Mouse (Mus musculus) lung, embryonic 16.5 days (tissue): ENCODE measurements around the gene Vps50. TPM values are rescaled to one million over a fixed set of nuclear protein-coding genes. Genes with fewer than 3 reads are reported as not detected.
A peak's percentile ranks its signal among the peaks of the same experiment; 100 is the strongest.
"Not testable (repeated sequence)": the region's sequence is repeated elsewhere in the genome, so short reads cannot be mapped to it uniquely, and the experiment has no call there.

Source experiments
- ATAC-seq: fragments of 200-750 bp; cut with Nextera tagmentation; 2 replicates; pipeline ENCODE4 v1.8.0; 2017; ENCODE audit warnings: low read depth, mild to moderate bottlenecking, moderate library complexity
- H3K27ac ChIP-seq: fragments of 300-500 bp; sonication (generic); 2 replicates; pipeline ENCODE4 v1.5.1; 2014; ENCODE audit warnings: mild to moderate bottlenecking, control low read depth, low read length
- H3K27me3 ChIP-seq: fragments of 300-500 bp; sonication (generic); 2 replicates; pipeline ENCODE4 v1.6.1; 2014; ENCODE audit warnings: low read depth, low read length, mixed read lengths; ENCODE audit not compliant: control insufficient read depth, insufficient read depth
- H3K36me3 ChIP-seq: fragments of 300-500 bp; sonication (generic); 2 replicates; pipeline ENCODE4 v1.6.1; 2014; ENCODE audit warnings: low read length; ENCODE audit not compliant: control insufficient read depth, insufficient read depth
- H3K4me1 ChIP-seq: fragments of 300-500 bp; sonication (generic); replicated peaks from 2 replicates; pipeline ENCODE4 v1.6.1; 2014; ENCODE audit warnings: low read length, mixed read lengths; ENCODE audit not compliant: control insufficient read depth, insufficient read depth
- H3K4me2 ChIP-seq: fragments of 300-500 bp; sonication (generic); 2 replicates; pipeline ENCODE4 v1.6.1; 2014; ENCODE audit warnings: low read depth, low read length, control low read depth
- H3K4me3 ChIP-seq: fragments of 300-500 bp; sonication (generic); 2 replicates; pipeline ENCODE4 v1.5.1; 2014; ENCODE audit warnings: mild to moderate bottlenecking, low read length, control low read depth
- H3K9ac ChIP-seq: fragments of 300-500 bp; sonication (generic); 2 replicates; pipeline ENCODE4 v1.6.1; 2014; ENCODE audit warnings: low read length, control low read depth
- H3K9me3 ChIP-seq: fragments of 300-500 bp; sonication (generic); 2 replicates; pipeline ENCODE4 v1.6.1; 2016; ENCODE audit warnings: low read length; ENCODE audit not compliant: control insufficient read depth
- WGBS: fragments of 180-500 bp; shearing (Covaris S2); extraction: QIAGEN DNeasy Blood & Tissue Kit; methylation state at CpG from one replicate; pipeline ENCODE4 v1.1.7; 2014; 5-methylcytosine and 5-hydroxymethylcytosine counted together
- polyA plus RNA-seq: library from polyadenylated mRNA; unstranded; fragments of >200 nt; fragmentation: Nextera tagmentation; extraction: Ambion mirVana; gene quantifications from 2 replicates; pipeline ENCODE4 v1.2.1, GENCODE M21; 2015

The Vps50 gene
- polyA plus RNA-seq, 1 experiment from 2014 or later = 26.6 TPM

- H3K4me3 ChIP-seq = no peak overlapping the region
- H3K27ac ChIP-seq = no peak overlapping the region
- H3K9ac ChIP-seq = no peak overlapping the region
- no peaks in the 10 kb centered on the region for H3K27me3 ChIP-seq
- H3K4me1 ChIP-seq = no peaks in the 10 kb centered on the region
- H3K9me3 ChIP-seq = no peaks in the 10 kb centered on the region
- WGBS = 60% methylated on average over 3 of the region's 3 CpGs
- no peak for ATAC-seq
- no peaks in the 10 kb centered on the region for H3K36me3 ChIP-seq
- no peak overlapping the region for H3K4me2 ChIP-seq
Observed at GRCm38 (mm10) chr6:3481705-3482104, 16.5 kb upstream of the Vps50 start.

- Histone ChIP-seq H3K4me2 (no peak overlapping the region), H3K4me1 (no peaks in the 10 kb centered on the region), H3K4me3 (no peak overlapping the region), H3K9ac (no peak overlapping the region), H3K9me3 (no peaks in the 10 kb centered on the region), H3K36me3 (no peaks in the 10 kb centered on the region), H3K27me3 (no peaks in the 10 kb centered on the region), H3K27ac (no peak overlapping the region)
- no peak for ATAC-seq
- 69% methylated on average over 3 of the region's 3 CpGs for WGBS
Observed at GRCm38 (mm10) chr6:3485133-3485532, 13.0 kb upstream of the Vps50 start.

- H3K36me3 ChIP-seq = no peaks in the 10 kb centered on the region
- H3K9ac ChIP-seq = no peak overlapping the region
Observed at GRCm38 (mm10) chr6:3487355-3487754, 10.8 kb upstream of the Vps50 start.

GRCm38 (mm10) chr6:3494285-3494684 lies 3.9 kb upstream of the Vps50 start:
- Histone ChIP-seq H3K27me3 (peaks cover 2% of the 10 kb centered on the region; the same call in 1 of the 2 replicates), H3K27ac (no peak overlapping the region), H3K4me1 (0 out of 2 replicates have a peak, but pooled peaks cover 2% of the 10 kb centered on the region), H3K9me3 (no peaks in the 10 kb centered on the region), H3K9ac (no peak overlapping the region), H3K36me3 (no peaks in the 10 kb centered on the region), H3K4me3 (no peak overlapping the region), H3K4me2 (no peak overlapping the region)
- ATAC-seq = no peak
- WGBS = 60% methylated on average over 5 of the region's 5 CpGs

More at GRCm38 (mm10) chr6:3487355-3487754, 10.8 kb upstream of the Vps50 start:
- Histone ChIP-seq H3K27ac (no peak overlapping the region), H3K4me1 (no peaks in the 10 kb centered on the region), H3K4me3 (no peak overlapping the region), H3K27me3 (no peaks in the 10 kb centered on the region), H3K9me3 (no peaks in the 10 kb centered on the region), H3K4me2 (no peak overlapping the region)
- no peak for ATAC-seq
- WGBS = 55% methylated on average over 1 of the region's 1 CpGs

GRCm38 (mm10) chr6:3496210-3496609 lies 2.0 kb upstream of the Vps50 start:
- 3% methylated on average over 2 of the region's 2 CpGs for WGBS
- H3K9me3 ChIP-seq = no peaks in the 10 kb centered on the region
- no peak for ATAC-seq
- H3K4me2 ChIP-seq = no peak overlapping the region
- no peak overlapping the region for H3K27ac ChIP-seq
- no peak overlapping the region for H3K4me3 ChIP-seq
- H3K9ac ChIP-seq = no peak overlapping the region
- peaks cover 2% of the 10 kb centered on the region; the same call in 1 of the 2 replicates for H3K27me3 ChIP-seq
- 0 out of 2 replicates have a peak, but pooled peaks cover 2% of the 10 kb centered on the region for H3K4me1 ChIP-seq
- H3K36me3 ChIP-seq = no peaks in the 10 kb centered on the region

- H3K36me3 ChIP-seq = no peaks in the 10 kb centered on the region
- H3K27me3 ChIP-seq = no peaks in the 10 kb centered on the region
- no peak overlapping the region for H3K9ac ChIP-seq
- 92% methylated on average over 3 of the region's 3 CpGs for WGBS
- no peak for ATAC-seq
- no peaks in the 10 kb centered on the region for H3K9me3 ChIP-seq
- H3K4me2 ChIP-seq = no peak overlapping the region
- no peak overlapping the region for H3K4me3 ChIP-seq
- H3K27ac ChIP-seq = no peak overlapping the region
- 0 out of 2 replicates have a peak, but pooled peaks cover 2% of the 10 kb centered on the region for H3K4me1 ChIP-seq
Observed at GRCm38 (mm10) chr6:3500286-3500685, 2.1 kb downstream of the Vps50 start.

- no peak for ATAC-seq
- WGBS = 83% methylated on average over 5 of the region's 5 CpGs
Observed at GRCm38 (mm10) chr6:3505289-3505688, 7.1 kb downstream of the Vps50 start.

GRCm38 (mm10) chr6:3507078-3507477 lies 8.9 kb downstream of the Vps50 start:
- no peak for ATAC-seq
- Histone ChIP-seq H3K9me3 (no peaks in the 10 kb centered on the region), H3K4me3 (no peak overlapping the region)

More at GRCm38 (mm10) chr6:3505289-3505688, 7.1 kb downstream of the Vps50 start:
- H3K36me3 ChIP-seq = no peaks in the 10 kb centered on the region
- no peaks in the 10 kb centered on the region for H3K4me1 ChIP-seq
- no peak overlapping the region for H3K27ac ChIP-seq
- no peak overlapping the region for H3K4me3 ChIP-seq
- no peak overlapping the region for H3K4me2 ChIP-seq
- no peaks in the 10 kb centered on the region for H3K27me3 ChIP-seq
- no peaks in the 10 kb centered on the region for H3K9me3 ChIP-seq
- no peak overlapping the region for H3K9ac ChIP-seq

GRCm38 (mm10) chr6:3508151-3508550 lies 10.0 kb downstream of the Vps50 start:
- not testable (repeated sequence) for H3K9me3 ChIP-seq, H3K4me3 ChIP-seq, H3K9ac ChIP-seq, H3K27ac ChIP-seq, H3K36me3 ChIP-seq, ATAC-seq, H3K4me2 ChIP-seq, H3K4me1 ChIP-seq, H3K27me3 ChIP-seq
- WGBS = 89% methylated on average over 2 of the region's 2 CpGs

More at GRCm38 (mm10) chr6:3507078-3507477, 8.9 kb downstream of the Vps50 start:
- Histone ChIP-seq H3K36me3 (no peaks in the 10 kb centered on the region), H3K9ac (no peak overlapping the region), H3K27me3 (no peaks in the 10 kb centered on the region), H3K4me2 (no peak overlapping the region), H3K27ac (no peak overlapping the region), H3K4me1 (no peaks in the 10 kb centered on the region)
- 49% methylated on average over 4 of the region's 4 CpGs for WGBS

- Histone ChIP-seq H3K27ac (no peak overlapping the region), H3K4me3 (no peak overlapping the region), H3K4me2 (no peak overlapping the region), H3K9me3 (no peaks in the 10 kb centered on the region), H3K27me3 (no peaks in the 10 kb centered on the region), H3K4me1 (no peaks in the 10 kb centered on the region), H3K9ac (no peak overlapping the region), H3K36me3 (no peaks in the 10 kb centered on the region)
- ATAC-seq = peak; percentile 41; the same call in 1 of the 2 replicates
- WGBS = 18% methylated on average over 2 of the region's 2 CpGs
Observed at GRCm38 (mm10) chr6:3509782-3510181, 11.6 kb downstream of the Vps50 start.
